Mouse (Mus musculus) kidney, postnatal 25 days (tissue): ENCODE measurements around the gene Zfp704.

Experiments used
- DNase-seq, 2 experiments: peaks; one replicate each; pipeline ENCODE4 v3.0.0; 2021; ENCODE audit warnings: mixed read lengths in 2 of 2

Zfp704 gene

GRCm38 (mm10) chr3:9609581-9610341 is at the start of gene Zfp704:
Gene Zfp704 (minus strand): TSS chr3:9610085.
- peak; percentile 85 to 94 for DNase-seq

- no peak for DNase-seq
Observed at GRCm38 (mm10) chr3:9633036-9634005, 23.4 kb upstream of the Zfp704 start.

- DNase-seq, result peak; percentile 61 to 64
Observed at GRCm38 (mm10) chr3:9629951-9630350, 20.1 kb upstream of the Zfp704 start.

- DNase-seq, result no peak
Observed at GRCm38 (mm10) chr3:9628041-9628440, 18.2 kb upstream of the Zfp704 start.

- DNase-seq, result no peak
Observed at GRCm38 (mm10) chr3:9626149-9626548, 16.3 kb upstream of the Zfp704 start.

GRCm38 (mm10) chr3:9620611-9621010 is 10.7 kb upstream of the Zfp704 start:
- peak; percentile 64 to 70 for DNase-seq

- DNase-seq, result no peak
Observed at GRCm38 (mm10) chr3:9619562-9620275, 9.8 kb upstream of the Zfp704 start.

- no peak for DNase-seq
Observed at GRCm38 (mm10) chr3:9617101-9617500, 7.2 kb upstream of the Zfp704 start.

- no peak for DNase-seq
Observed at GRCm38 (mm10) chr3:9614676-9615075, 4.8 kb upstream of the Zfp704 start.

- DNase-seq, result no peak
Observed at GRCm38 (mm10) chr3:9614011-9614410, 4.1 kb upstream of the Zfp704 start.

- no peak for DNase-seq
Observed at GRCm38 (mm10) chr3:9611226-9611625, 1.3 kb upstream of the Zfp704 start.

- DNase-seq, result no peak
Observed at GRCm38 (mm10) chr3:9610426-9610825, 541 bp upstream of the Zfp704 start.

- peak; percentile 52 to 67 for DNase-seq
Observed at GRCm38 (mm10) chr3:9608906-9609580, 842 bp downstream of the Zfp704 start.

GRCm38 (mm10) chr3:9608441-9608905 is 1.4 kb downstream of the Zfp704 start:
- DNase-seq, result peak; percentile 70 to 82

GRCm38 (mm10) chr3:9607686-9608085 is 2.2 kb downstream of the Zfp704 start:
- DNase-seq, result no peak

GRCm38 (mm10) chr3:9605784-9606706 is 3.8 kb downstream of the Zfp704 start:
- DNase-seq, result peak; percentile 19 to 60

GRCm38 (mm10) chr3:9604941-9605340 is 4.9 kb downstream of the Zfp704 start:
- DNase-seq, result peak in 1 of 2 experiments; percentile 30

- peak; percentile 60 to 84 for DNase-seq
Observed at GRCm38 (mm10) chr3:9603866-9604265, 6.0 kb downstream of the Zfp704 start.

GRCm38 (mm10) chr3:9600577-9600976 is 9.3 kb downstream of the Zfp704 start:
- DNase-seq, result peak in 1 of 2 experiments; percentile 62

GRCm38 (mm10) chr3:9599738-9600410 is 10.0 kb downstream of the Zfp704 start:
- peak; percentile 78 to 91 for DNase-seq
